ENCODE assay signal across 9 mouse cellular contexts in the genomic region with DNA sequence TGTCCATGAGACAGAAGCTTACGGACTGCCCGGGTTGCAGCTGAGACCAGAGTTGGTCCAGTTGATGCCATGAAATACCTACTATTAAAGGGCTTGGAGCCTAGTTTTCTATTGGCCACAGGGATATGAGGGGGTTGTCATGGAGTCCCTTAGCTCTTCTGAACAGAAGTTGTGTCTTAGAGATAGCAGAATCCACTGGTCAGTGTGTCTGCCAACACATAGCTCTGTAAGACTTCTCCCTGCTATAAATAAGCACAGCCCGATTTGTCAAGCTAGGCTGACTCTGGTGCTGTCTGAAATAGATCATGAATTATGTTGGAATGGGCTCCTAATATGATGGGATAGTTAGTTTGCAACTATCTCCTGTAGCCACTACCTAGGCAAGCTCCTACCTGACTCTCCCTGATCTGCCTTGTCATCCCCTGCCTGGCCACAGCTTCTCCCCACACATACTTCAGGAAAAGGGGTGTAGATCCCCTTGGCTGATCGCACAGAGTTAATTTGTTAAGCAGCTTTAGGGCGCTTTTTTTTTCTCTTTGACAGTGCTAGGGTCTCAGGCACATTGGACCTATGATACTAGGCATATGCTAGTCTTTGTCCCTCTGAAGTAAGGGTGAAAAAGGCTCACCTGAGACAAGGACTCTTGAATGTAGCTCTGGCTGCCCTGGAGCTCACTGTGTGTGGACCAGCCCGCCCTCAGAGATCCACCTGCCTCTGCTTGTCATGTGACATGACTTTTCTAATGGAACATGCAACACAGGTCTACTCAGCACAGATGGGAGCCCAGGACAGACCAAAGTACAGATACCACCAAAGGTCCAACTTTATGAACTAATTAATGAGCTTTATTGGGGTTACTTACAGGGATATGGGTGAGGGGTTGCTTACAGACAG. TPM values are rescaled to one million over a fixed set of nuclear protein-coding genes. Genes with fewer than 3 reads are reported as not detected.
DNase-seq lines count a peak whose midpoint lies in the region; ATAC-seq and TF ChIP-seq lines count a peak whose summit lies in the region.
"Had no signal": no experiment of that assay in that cellular context is flagged by ENCODE, and none has a peak within 500 bp of the region (broad histone marks: within the 10 kb centered on the region; RNA-seq: fewer than 3 reads in every experiment).

No protein-coding gene starts in this region.

- no peak for TF ChIP-seq POLR2A in liver, adult 2 months (IDR thresholded peaks at IDR 0.05; ENCODE audit: extremely low read depth, insufficient read depth, low read length)

- no peaks in the 10 kb centered on the region for H3K9me3 ChIP-seq in heart, embryonic 16.5 days (replicated peaks; ENCODE audit: control insufficient read depth, low read length)

- H3K36me3 ChIP-seq in heart, embryonic 16.5 days (ENCODE audit: control insufficient read depth, insufficient read depth): peaks cover 29% of the 10 kb centered on the region
- H3K36me3 ChIP-seq in liver, adult 2 months (ENCODE audit: control insufficient read depth, insufficient read depth, low read length): peaks cover 26% of the 10 kb centered on the region

- peak; percentile 47 to 57 for DNase-seq in spleen, postnatal 10 days (ENCODE audit: low spot score in 2 of 2)
- DNase-seq in spleen, postnatal 36 days (ENCODE audit: low spot score in 2 of 2): no peak
- DNase-seq in liver, adult 2 months (ENCODE audit: extremely low read depth, low read depth, low spot score): peak; percentile 23
- no peak for DNase-seq in left cerebral cortex, postnatal 4 days
- DNase-seq in cerebellum, adult 9-11 months: no peak
- DNase-seq in adrenal gland, adult 18-20 months (ENCODE audit: low spot score in 2 of 2): no peak
- DNase-seq in urinary bladder, postnatal 14 days (ENCODE audit: low spot score): no peak

- no peak for TF ChIP-seq CTCF in liver, adult 2 months (IDR thresholded peaks at IDR 0.05; ENCODE audit: low read depth, low read length)

- H3K4me2 ChIP-seq in heart, embryonic 16.5 days (ENCODE audit: low read depth, low read length): peak overlapping the region; percentile 65

- H3K27me3 ChIP-seq in heart, embryonic 16.5 days (ENCODE audit: control insufficient read depth, insufficient read depth, low read length): no peaks in the 10 kb centered on the region
- H3K27me3 ChIP-seq in liver, adult 2 months (ENCODE audit: control insufficient read depth, insufficient read depth, low read length): no peaks in the 10 kb centered on the region

- WGBS in heart, embryonic 16.5 days: 50% methylated on average over 6 of the region's 6 CpGs
- 66% methylated on average over 6 of the region's 6 CpGs for WGBS in liver, adult 2 months

- intact Hi-C loops in left cerebral cortex, postnatal 4 days (cut with DNase I): no loop called here

- peak overlapping the region; percentile 90 for H3K27ac ChIP-seq in heart, embryonic 16.5 days (ENCODE audit: low read length)
- H3K27ac ChIP-seq in liver, adult 2 months (replicated peaks; ENCODE audit: insufficient read depth, low read depth, low read length): no peak overlapping the region
- H3K27ac ChIP-seq: macrophage had no signal

- ATAC-seq in heart, embryonic 16.5 days (replicated peaks; ENCODE audit: extremely low read depth, insufficient read depth, low FRiP score): peak; percentile 26

- H3K9ac ChIP-seq in heart, embryonic 16.5 days (ENCODE audit: low read length): peak overlapping the region; percentile 72
- peak overlapping the region; percentile 10; the same call in 1 of the 2 replicates for H3K9ac ChIP-seq in liver, adult 2 months (ENCODE audit: low read depth, low read length)

- peak overlapping the region; percentile 62 for H3K4me3 ChIP-seq in heart, embryonic 16.5 days (ENCODE audit: low read length)
- no peak overlapping the region for H3K4me3 ChIP-seq in liver, adult 2 months (ENCODE audit: insufficient read depth, low read depth, low read length)

- H3K4me1 ChIP-seq in heart, embryonic 16.5 days (ENCODE audit: control insufficient read depth, insufficient read depth, low read length): peaks cover 29% of the 10 kb centered on the region
- H3K4me1 ChIP-seq in liver, adult 2 months (ENCODE audit: control insufficient read depth, insufficient read depth, low read length): peaks cover 14% of the 10 kb centered on the region

- H3K79me2 ChIP-seq in liver, adult 2 months (ENCODE audit: control insufficient read depth, insufficient read depth, low read length): peaks cover 10% of the 10 kb centered on the region; the same call in 1 of the 2 replicates

RNA-seq across cellular contexts. Expression of a gene that starts 22.8 kb away (rescaled TPM):
- polyA plus RNA-seq in heart, embryonic 16.5 days (2015; fragmentation: Nextera tagmentation; extraction: Ambion mirVana): 55.0 and 60.5 TPM in 2 replicates
- 25.3 and 41.9 TPM in 2 replicates for total RNA-seq in liver, adult 2 months (2014; rRNA removed)
- polyA plus RNA-seq in liver, adult 2 months (2012; rRNA removed): 40.8 and 54.4 TPM in 2 replicates
- total RNA-seq in left cerebral cortex, postnatal 4 days (2021): 10 to 100 TPM; 62.6 to 65.5 TPM
- 10 to 100 TPM; 93.9 to 99.8 TPM for total RNA-seq in adrenal gland, adult 18-20 months (2021)

RNA-seq across cellular contexts. Expression of a gene that starts 38.5 kb away (rescaled TPM):
- polyA plus RNA-seq in heart, embryonic 16.5 days (2015; fragmentation: Nextera tagmentation; extraction: Ambion mirVana): not detected in 2 replicates
- total RNA-seq in liver, adult 2 months (2014; rRNA removed): not detected in 2 replicates
- not detected in 2 replicates for polyA plus RNA-seq in liver, adult 2 months (2012; rRNA removed)
- total RNA-seq in left cerebral cortex, postnatal 4 days (2021): under 1 TPM in 1 of 2 experiments, not detected in 1; 0.22 TPM
- not detected for total RNA-seq in adrenal gland, adult 18-20 months (2021)
- polyA plus RNA-seq: macrophage had no signal

RNA-seq across cellular contexts. Expression of a gene that starts 51.6 kb away (rescaled TPM):
- polyA plus RNA-seq in heart, embryonic 16.5 days (2015; fragmentation: Nextera tagmentation; extraction: Ambion mirVana): 13.2 and 13.9 TPM in 2 replicates
- 0.28 and 0.60 TPM in 2 replicates for total RNA-seq in liver, adult 2 months (2014; rRNA removed)
- polyA plus RNA-seq in liver, adult 2 months (2012; rRNA removed): 1.0 and 1.4 TPM in 2 replicates
- 1 to 10 TPM; 5.9 to 6.6 TPM for total RNA-seq in left cerebral cortex, postnatal 4 days (2021)
- 10 to 100 TPM in 1 of 2 experiments, 1 to 10 TPM in 1; 4.7 to 11.3 TPM for total RNA-seq in adrenal gland, adult 18-20 months (2021)
- polyA plus RNA-seq: macrophage had no signal

RNA-seq across cellular contexts. Expression of a gene that starts 58.1 kb away (rescaled TPM):
- 0.09 and 0.20 TPM in 2 replicates for polyA plus RNA-seq in heart, embryonic 16.5 days (2015; fragmentation: Nextera tagmentation; extraction: Ambion mirVana)
- total RNA-seq in liver, adult 2 months (2014; rRNA removed): not detected in 2 replicates
- polyA plus RNA-seq in liver, adult 2 months (2012; rRNA removed): not detected in 2 replicates
- total RNA-seq in left cerebral cortex, postnatal 4 days (2021): under 1 TPM in 1 of 2 experiments, not detected in 1; 0.20 TPM
- total RNA-seq in adrenal gland, adult 18-20 months (2021): not detected
- polyA plus RNA-seq: macrophage had no signal

Comparison
In these comparisons a context has a peak if more than half of its experiments do, and no peak if none do; other contexts are left out.
1. DNase-seq: peak in spleen, postnatal 10 days (2 of 2) and liver, adult 2 months (single experiment); none in spleen, postnatal 36 days (0 of 2), left cerebral cortex, postnatal 4 days (single experiment), cerebellum, adult 9-11 months (single experiment), adrenal gland, adult 18-20 months (0 of 2) and urinary bladder, postnatal 14 days (single experiment).